ENCODE assay signal across 11 mouse cellular contexts in genomic region chr12:99921045-99921444, GRCm38 (mm10). TPM values are rescaled to one million over a fixed set of nuclear protein-coding genes. Genes with fewer than 3 reads are reported as not detected.
DNase-seq lines count a peak whose midpoint lies in the region; ATAC-seq and TF ChIP-seq lines count a peak whose summit lies in the region.
"Had no signal": no experiment of that assay in that cellular context is flagged by ENCODE, and none has a peak within 500 bp of the region (broad histone marks: within the 10 kb centered on the region; RNA-seq: fewer than 3 reads in every experiment).

No protein-coding gene starts in this region.

- no peak for ATAC-seq in lung, postnatal 0 days

- no peak overlapping the region for H3K27ac ChIP-seq in heart, adult 2 months
- no peak overlapping the region for H3K27ac ChIP-seq in lung, postnatal 0 days (ENCODE audit: low read length)

- no peak for TF ChIP-seq POLR2A in heart, adult 2 months (IDR thresholded peaks at IDR 0.05; ENCODE audit: insufficient read depth, low read depth, low read length)
- TF ChIP-seq POLR2A in brain, embryonic 14.5 days (IDR thresholded peaks at IDR 0.05; ENCODE audit: borderline replicate concordance, extremely low read depth, insufficient read depth, insufficient read length, poor library complexity, severe bottlenecking) = no peak

- no peaks in the 10 kb centered on the region for H3K36me3 ChIP-seq in heart, adult 2 months (ENCODE audit: control insufficient read depth, insufficient read depth, low read length)
- no peaks in the 10 kb centered on the region for H3K36me3 ChIP-seq in lung, postnatal 0 days (ENCODE audit: insufficient read depth, low read length)

- DNase-seq in heart, adult 2 months = no peak
- no peak for DNase-seq in heart, adult 8-10 months (ENCODE audit: low spot score)
- no peak for DNase-seq in lung, postnatal 0 days (ENCODE audit: low spot score)
- DNase-seq in lung, postnatal 25 days (ENCODE audit: low spot score) = no peak
- DNase-seq in brain, embryonic 14.5 days (ENCODE audit: low read depth) = no peak
- peak; percentile 27 for DNase-seq in thymus, postnatal 14 days
- DNase-seq in left cerebral cortex, postnatal 14 days (ENCODE audit: low spot score in 2 of 2) = no peak
- DNase-seq in c-Kit-positive CD71-positive TER-119-positive erythroid progenitor cells, embryonic 14.5 days (ENCODE audit: low spot score) = no peak
- DNase-seq: cerebellum, adult 11-12 months; lung, postnatal 36 days had no signal

- TF ChIP-seq CTCF in heart, adult 2 months (IDR thresholded peaks at IDR 0.05) = peak; percentile 44
- TF ChIP-seq CTCF in lung, postnatal 0 days (IDR thresholded peaks at IDR 0.05) = peak; percentile 65
- peak; percentile 43; the same call in 1 of the 2 replicates for TF ChIP-seq CTCF in brain, embryonic 14.5 days (IDR thresholded peaks at IDR 0.05; ENCODE audit: borderline replicate concordance, extremely low read depth, insufficient read depth, insufficient read length)

- H3K79me2 ChIP-seq in heart, adult 2 months (replicated peaks; ENCODE audit: control insufficient read depth, insufficient read depth, low read length) = no peaks in the 10 kb centered on the region

- no peak overlapping the region for H3K9ac ChIP-seq in heart, adult 2 months (ENCODE audit: low read depth, low read length)
- no peak overlapping the region for H3K9ac ChIP-seq in lung, postnatal 0 days (replicated peaks; ENCODE audit: low read depth)

- no peaks in the 10 kb centered on the region for H3K27me3 ChIP-seq in heart, adult 2 months (ENCODE audit: control insufficient read depth, insufficient read depth, low read length)
- H3K27me3 ChIP-seq in lung, postnatal 0 days (replicated peaks; ENCODE audit: insufficient read depth, low read length) = no peaks in the 10 kb centered on the region

- no peaks in the 10 kb centered on the region for H3K9me3 ChIP-seq in lung, postnatal 0 days (ENCODE audit: low read length)

- no peak overlapping the region for H3K4me3 ChIP-seq in heart, adult 2 months
- H3K4me3 ChIP-seq in lung, postnatal 0 days (ENCODE audit: low read depth, low read length) = no peak overlapping the region

- no peak overlapping the region for H3K4me2 ChIP-seq in lung, postnatal 0 days (replicated peaks; ENCODE audit: low read depth, low read length)
- H3K4me2 ChIP-seq: heart, embryonic 11.5 days had no signal

- TF ChIP-seq EP300 in heart, adult 2 months (IDR thresholded peaks at IDR 0.05; ENCODE audit: insufficient read depth, low read depth, low read length) = no peak
- TF ChIP-seq EP300 in lung, postnatal 0 days (IDR thresholded peaks at IDR 0.05) = no peak

- intact Hi-C loops in heart, adult 2 months (cut with DNase I) = no loop called here
- intact Hi-C loops in left cerebral cortex, postnatal 14 days (cut with DNase I) = no loop called here

- H3K4me1 ChIP-seq in heart, adult 2 months (ENCODE audit: control insufficient read depth, insufficient read depth, low read length) = no peaks in the 10 kb centered on the region
- H3K4me1 ChIP-seq in lung, postnatal 0 days (ENCODE audit: insufficient read depth, low read depth, low read length) = no peaks in the 10 kb centered on the region

- 92% methylated on average over 3 of the region's 3 CpGs for WGBS in heart, adult 2 months
- WGBS in lung, postnatal 0 days = 91% methylated on average over 3 of the region's 3 CpGs

RNA-seq across cellular contexts. Expression of gene Tdp1, which starts 36.7 kb away (rescaled TPM):
- total RNA-seq in heart, adult 2 months (2021) = 1 to 10 TPM; 7.9 to 9.6 TPM
- 7.3 and 10.3 TPM in 2 replicates for polyA plus RNA-seq in heart, adult 2 months (2012; rRNA removed)
- 10 to 100 TPM in 1 of 4 experiments, 1 to 10 TPM in 3; 7.5 to 11.1 (median 9.2) TPM for total RNA-seq in heart, adult 8-10 months (2022)
- 14.2 and 17.2 TPM in 2 replicates for polyA plus RNA-seq in lung, postnatal 0 days (2015; fragmentation: Nextera tagmentation; extraction: Ambion mirVana)
- polyA plus RNA-seq in brain, embryonic 14.5 days (2012; rRNA removed) = 47.3 and 57.5 TPM in 2 replicates
- 10 to 100 TPM; 26.5 to 30.0 TPM for total RNA-seq in left cerebral cortex, postnatal 14 days (2021)

RNA-seq across cellular contexts. Expression of gene Efcab11, which starts 36.8 kb away (rescaled TPM):
- under 1 TPM in 1 of 2 experiments, not detected in 1; 0.13 TPM for total RNA-seq in heart, adult 2 months (2021)
- polyA plus RNA-seq in heart, adult 2 months (2012; rRNA removed) = 0.06 TPM in 1 of 2 replicates, not detected in the other
- total RNA-seq in heart, adult 8-10 months (2022) = under 1 TPM in 2 of 4 experiments, not detected in 2; 0.11 to 0.31 TPM
- 2.2 and 2.7 TPM in 2 replicates for polyA plus RNA-seq in lung, postnatal 0 days (2015; fragmentation: Nextera tagmentation; extraction: Ambion mirVana)
- 3.8 and 6.0 TPM in 2 replicates for polyA plus RNA-seq in brain, embryonic 14.5 days (2012; rRNA removed)
- total RNA-seq in left cerebral cortex, postnatal 14 days (2021) = under 1 TPM; 0.29 to 0.61 TPM

RNA-seq across cellular contexts. Expression of gene Kcnk13, which starts 43.3 kb away (rescaled TPM):
- total RNA-seq in heart, adult 2 months (2021) = under 1 TPM; 0.31 to 0.39 TPM
- polyA plus RNA-seq in heart, adult 2 months (2012; rRNA removed) = 0.35 TPM in 2 replicates
- total RNA-seq in heart, adult 8-10 months (2022) = under 1 TPM; 0.16 to 0.52 (median 0.34) TPM
- 7.8 and 8.3 TPM in 2 replicates for polyA plus RNA-seq in lung, postnatal 0 days (2015; fragmentation: Nextera tagmentation; extraction: Ambion mirVana)
- 0.41 and 0.48 TPM in 2 replicates for polyA plus RNA-seq in brain, embryonic 14.5 days (2012; rRNA removed)
- total RNA-seq in left cerebral cortex, postnatal 14 days (2021) = 1 to 10 TPM; 4.8 to 6.4 TPM
